Comparison of ENCODE assay signal across 12 mouse cellular contexts in the genomic region with DNA sequence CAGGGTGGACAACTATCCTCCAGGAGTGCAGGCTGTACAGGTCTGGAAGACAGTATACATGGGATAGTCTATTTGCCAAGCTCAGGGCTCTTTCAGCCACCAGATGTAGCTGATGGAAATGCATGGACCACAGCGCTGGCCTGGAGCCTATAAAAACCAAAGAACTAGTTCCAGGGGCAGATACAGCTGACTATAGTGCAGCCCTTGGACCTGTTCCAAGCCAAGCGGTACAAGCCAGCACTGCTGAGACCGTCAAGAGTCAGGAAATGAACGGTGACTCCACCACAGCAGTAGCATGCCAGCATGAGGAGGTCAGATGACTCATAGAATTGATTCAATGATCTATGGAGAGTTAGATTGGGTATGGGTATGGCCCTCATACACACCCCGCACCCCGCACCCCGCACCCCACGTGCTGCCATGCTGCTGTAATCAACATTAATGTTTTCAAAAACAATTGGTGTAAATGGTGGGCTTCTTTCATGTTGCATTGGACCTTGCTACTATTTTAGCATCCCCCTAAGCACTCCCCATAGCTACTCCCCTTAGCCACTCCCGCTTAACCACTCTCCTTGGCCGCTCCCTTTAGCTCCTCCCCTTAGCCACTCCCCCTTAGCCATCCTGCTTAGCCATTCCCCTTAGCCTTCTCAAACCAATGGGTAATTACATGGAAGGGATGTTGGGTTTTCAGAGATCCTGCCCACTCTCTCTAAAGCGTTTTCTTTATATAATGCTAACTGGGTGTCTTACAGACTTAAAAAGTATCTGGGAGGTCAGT. TPM values are rescaled to one million over a fixed set of nuclear protein-coding genes. Genes with fewer than 3 reads are reported as not detected.
A peak's percentile ranks its signal among the peaks of the same experiment; 100 is the strongest.
DNase-seq lines count a peak whose midpoint lies in the region; ATAC-seq and TF ChIP-seq lines count a peak whose summit lies in the region.
"Had no signal": no experiment of that assay in that cellular context is flagged by ENCODE, and none has a peak within 500 bp of the region (broad histone marks: within the 10 kb centered on the region; RNA-seq: fewer than 3 reads in every experiment).

No protein-coding gene starts in this region.

- no peak for TF ChIP-seq CTCF in kidney, postnatal 0 days (IDR thresholded peaks at IDR 0.05; ENCODE audit: low read depth)

- H3K9ac ChIP-seq in heart, embryonic 15.5 days, result no peak overlapping the region
- no peak overlapping the region for H3K9ac ChIP-seq in kidney, postnatal 0 days (ENCODE audit: low read depth, low read length)
- H3K9ac ChIP-seq: embryonic facial prominence, embryonic 12.5 days; midbrain, embryonic 12.5 days had no signal

- H3K27me3 ChIP-seq in heart, embryonic 15.5 days, result peaks cover 12% of the 10 kb centered on the region; the same call in 1 of the 2 replicates
- H3K27me3 ChIP-seq in kidney, postnatal 0 days (ENCODE audit: insufficient read depth, low read length), result no peaks in the 10 kb centered on the region
- H3K27me3 ChIP-seq: midbrain, embryonic 12.5 days had no signal

- H3K27ac ChIP-seq in heart, embryonic 15.5 days, result no peak overlapping the region
- no peak overlapping the region for H3K27ac ChIP-seq in kidney, postnatal 0 days
- H3K27ac ChIP-seq: embryonic facial prominence, embryonic 12.5 days; midbrain, embryonic 12.5 days had no signal

- ATAC-seq in heart, embryonic 15.5 days (replicated peaks; ENCODE audit: insufficient number of reproducible peaks, insufficient read depth, low FRiP score, low read depth), result peak; percentile 44
- peak; percentile 41 for ATAC-seq in common myeloid progenitor, adult 5-6 weeks (replicated peaks; ENCODE audit: low read depth, poor library complexity, severe bottlenecking)
- 0 out of 2 replicates have a peak, but pooled peaks have one; percentile 27 for ATAC-seq in kidney, postnatal 0 days (replicated peaks; ENCODE audit: low FRiP score, low read depth)

- no peaks in the 10 kb centered on the region for H3K9me3 ChIP-seq in heart, embryonic 15.5 days (replicated peaks)
- no peaks in the 10 kb centered on the region for H3K9me3 ChIP-seq in kidney, postnatal 0 days (replicated peaks; ENCODE audit: low read length)
- H3K9me3 ChIP-seq: embryonic facial prominence, embryonic 12.5 days; midbrain, embryonic 12.5 days had no signal

- no peak overlapping the region for H3K4me2 ChIP-seq in heart, embryonic 15.5 days
- no peak overlapping the region for H3K4me2 ChIP-seq in kidney, postnatal 0 days (ENCODE audit: low read length)
- H3K4me2 ChIP-seq: embryonic facial prominence, embryonic 12.5 days; midbrain, embryonic 12.5 days had no signal

- no peak overlapping the region for H3K4me3 ChIP-seq in heart, embryonic 15.5 days
- no peak overlapping the region for H3K4me3 ChIP-seq in kidney, postnatal 0 days (replicated peaks; ENCODE audit: low read depth, low read length)
- H3K4me3 ChIP-seq: embryonic facial prominence, embryonic 12.5 days; midbrain, embryonic 12.5 days had no signal

- intact Hi-C loops in heart, postnatal 25 days (cut with DNase I), result no loop called here

- H3K4me1 ChIP-seq in heart, embryonic 15.5 days (replicated peaks), result peaks cover 2% of the 10 kb centered on the region; the same call in 1 of the 2 replicates
- no peaks in the 10 kb centered on the region for H3K4me1 ChIP-seq in kidney, postnatal 0 days (replicated peaks; ENCODE audit: insufficient read depth, low read length)
- H3K4me1 ChIP-seq: embryonic facial prominence, embryonic 12.5 days; midbrain, embryonic 12.5 days had no signal

- DNase-seq in heart, postnatal 25 days (ENCODE audit: low spot score), result no peak
- peak; percentile 38 for DNase-seq in Muller cell, postnatal 12 days (ENCODE audit: inconsistent ontology term)
- peak; percentile 36 for DNase-seq in kidney, postnatal 0 days (ENCODE audit: low spot score)
- DNase-seq in cerebellum, adult 8-10 months, result no peak
- DNase-seq in right cerebral cortex, postnatal 14 days, result no peak
- no peak for DNase-seq in neural tube, embryonic 10.5 days (ENCODE audit: extremely low spot score, low spot score)

- no peaks in the 10 kb centered on the region for H3K36me3 ChIP-seq in heart, embryonic 15.5 days
- no peaks in the 10 kb centered on the region for H3K36me3 ChIP-seq in kidney, postnatal 0 days (ENCODE audit: insufficient read depth, low read length)
- H3K36me3 ChIP-seq: embryonic facial prominence, embryonic 12.5 days; midbrain, embryonic 12.5 days had no signal

- 53% methylated on average over 11 of the region's 11 CpGs for WGBS in heart, embryonic 15.5 days
- 55% methylated on average over 11 of the region's 11 CpGs for WGBS in kidney, postnatal 0 days

RNA-seq across cellular contexts. Expression of a gene that starts 16.3 kb away (rescaled TPM):
- 0.45 and 0.47 TPM in 2 replicates for polyA plus RNA-seq in heart, embryonic 15.5 days (2015; fragmentation: Nextera tagmentation; extraction: Ambion mirVana)
- 1 to 10 TPM; 4.7 to 4.8 TPM for total RNA-seq in heart, postnatal 25 days (2021)
- not detected in 2 replicates for total RNA-seq in common myeloid progenitor, adult 5-6 weeks (2017)
- polyA plus RNA-seq in kidney, postnatal 0 days (2015; fragmentation: Nextera tagmentation; extraction: Ambion mirVana), result 0.17 and 0.20 TPM in 2 replicates
- polyA plus RNA-seq: limb, embryonic 11.5 days; midbrain, embryonic 12.5 days had no signal

RNA-seq across cellular contexts. Expression of a gene that starts 50.3 kb away (rescaled TPM):
- polyA plus RNA-seq in heart, embryonic 15.5 days (2015; fragmentation: Nextera tagmentation; extraction: Ambion mirVana), result 0.54 and 1.1 TPM in 2 replicates
- under 1 TPM in 1 of 2 experiments, not detected in 1; 0.20 TPM for total RNA-seq in heart, postnatal 25 days (2021)
- total RNA-seq in common myeloid progenitor, adult 5-6 weeks (2017), result not detected in 2 replicates
- not detected in 2 replicates for polyA plus RNA-seq in kidney, postnatal 0 days (2015; fragmentation: Nextera tagmentation; extraction: Ambion mirVana)
- total RNA-seq: gastrocnemius, adult 18-20 months had no signal

Comparison
In these comparisons a context has a peak if more than half of its experiments do, and no peak if none do; other contexts are left out.
1. DNase-seq: peak in Muller cell, postnatal 12 days (single experiment) and kidney, postnatal 0 days (single experiment); none in heart, postnatal 25 days (single experiment), cerebellum, adult 8-10 months (single experiment), right cerebral cortex, postnatal 14 days (single experiment) and neural tube, embryonic 10.5 days (single experiment).
2. Peak in every context shown above with its lines, with median percentiles within 50 percentile points of each other: ATAC-seq.